Mouse (Mus musculus) left cerebral cortex, postnatal 10 days (tissue): Measurements from ENCODE around the gene Gsdma2. TPM values are rescaled to one million over a fixed set of nuclear protein-coding genes. Genes with fewer than 3 reads are reported as not detected.
"Not testable (repeated sequence)": the region's sequence is repeated elsewhere in the genome, so short reads cannot be mapped to it uniquely, and the experiment has no call there.

Source experiments
- DNase-seq, 2 experiments: peaks; one replicate each; pipeline ENCODE4 v3.0.0; 2021 to 2022; ENCODE audit warnings: low spot score in 2 of 2, mixed read lengths in 1 of 2; ENCODE audit errors: extremely low spot score in 1 of 2
- intact Hi-C: fragments of 180-260 bp; cut with DNase I; formaldehyde crosslinking; loops from one replicate; pipeline ENCODE4 v1.15.1; 2025
- total RNA-seq, 2 experiments: library from RNA; stranded (reverse); gene quantifications; 2 replicates each; pipeline ENCODE4 v1.2.3; 2021

Gene Gsdma2
- total RNA-seq, 2 experiments from 2014 or later = not detected

DNA sequence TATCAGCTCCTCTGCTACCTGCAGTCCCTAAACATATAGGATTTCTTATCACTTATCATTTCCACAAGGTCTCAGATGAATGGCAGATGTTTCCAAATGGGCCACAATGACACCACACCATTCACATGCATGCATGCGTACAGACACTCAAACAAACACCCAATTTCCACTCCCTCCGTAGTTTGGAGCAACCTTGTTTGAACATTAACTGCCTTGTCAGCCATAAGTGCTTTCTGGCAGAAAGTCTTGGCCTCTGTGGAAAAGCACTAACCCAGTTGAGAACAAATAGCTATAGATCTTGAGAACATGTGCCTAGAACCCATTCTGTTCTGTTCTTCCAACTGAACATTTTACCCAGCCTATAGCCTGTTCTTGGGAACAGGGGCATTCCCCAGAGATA, 613 bp upstream of the Gsdma2 start:
- intact Hi-C loops = no loop called here
- no peak for DNase-seq

- DNase-seq = peak in 1 of 2 experiments; percentile 37
- intact Hi-C loops = loop anchor here (5.0 kb wide), 1 partner anchor 48 kb away; no protein-coding TSS in a partner anchor
These were observed 8.5 kb downstream of the Gsdma2 start for GRCm38 (mm10) chr11:98655076-98655475.

- intact Hi-C loops = no loop called here
- DNase-seq = peak; percentile 47 to 61
These were observed 14.0 kb downstream of the Gsdma2 start for GRCm38 (mm10) chr11:98660517-98660916.

GRCm38 (mm10) chr11:98664091-98664490, 17.5 kb downstream of the Gsdma2 start, which contains the start of gene Gsdma:
Gene Gsdma, plus strand, starts transcription at chr11:98664351.
- intact Hi-C loops = no loop called here
- no peak for DNase-seq

GRCm38 (mm10) chr11:98668984-98669383, 22.4 kb downstream of the Gsdma2 start:
- DNase-seq = no peak
- intact Hi-C loops = no loop called here

GRCm38 (mm10) chr11:98671284-98671815, 24.8 kb downstream of the Gsdma2 start:
- DNase-seq = no peak
- intact Hi-C loops = no loop called here

- intact Hi-C loops = no loop called here
- DNase-seq = no peak
These were observed 25.3 kb downstream of the Gsdma2 start for GRCm38 (mm10) chr11:98671857-98672256.

DNA sequence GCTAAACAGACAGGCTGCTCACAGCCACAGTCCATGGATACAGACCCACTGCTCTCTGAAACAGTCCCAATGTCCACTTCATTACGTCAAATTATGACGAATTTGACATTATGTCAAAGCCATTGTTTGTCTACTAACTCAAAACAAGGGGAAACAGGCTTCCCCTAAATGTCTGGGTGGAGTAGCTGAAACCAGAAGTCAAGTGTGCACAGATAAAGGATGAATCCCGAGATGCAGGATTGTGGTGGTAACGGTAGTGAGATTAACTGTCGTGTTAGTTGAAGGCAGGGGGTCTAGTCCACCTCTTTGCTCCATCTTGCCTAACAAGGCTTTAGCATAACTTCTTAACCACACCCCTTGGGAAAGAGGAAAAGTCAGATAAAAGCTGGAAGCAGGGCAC, 25.9 kb downstream of the Gsdma2 start:
- intact Hi-C loops = no loop called here
- DNase-seq = no peak

DNA sequence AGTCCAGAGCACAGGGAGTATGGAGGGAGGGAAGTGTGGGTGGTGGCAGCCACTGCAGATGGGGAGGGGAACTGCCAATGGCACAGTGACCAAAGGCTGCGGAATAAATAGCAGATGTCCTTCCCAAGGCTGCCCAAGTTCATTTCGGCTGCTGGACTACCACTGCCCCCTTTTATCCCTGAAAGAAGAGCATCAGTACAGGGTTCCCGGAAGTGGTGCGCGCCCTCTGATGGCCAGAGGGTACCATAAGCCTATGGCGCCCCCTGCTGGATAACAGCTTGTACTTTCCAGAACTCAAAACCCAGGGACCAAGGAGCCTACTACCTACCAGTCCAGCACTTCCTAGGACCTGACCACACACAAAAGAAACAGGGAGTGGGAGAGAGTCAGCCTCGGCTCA, 26.6 kb downstream of the Gsdma2 start:
- DNase-seq = peak in 1 of 2 experiments; percentile 63
- intact Hi-C loops = not testable (repeated sequence)

DNA sequence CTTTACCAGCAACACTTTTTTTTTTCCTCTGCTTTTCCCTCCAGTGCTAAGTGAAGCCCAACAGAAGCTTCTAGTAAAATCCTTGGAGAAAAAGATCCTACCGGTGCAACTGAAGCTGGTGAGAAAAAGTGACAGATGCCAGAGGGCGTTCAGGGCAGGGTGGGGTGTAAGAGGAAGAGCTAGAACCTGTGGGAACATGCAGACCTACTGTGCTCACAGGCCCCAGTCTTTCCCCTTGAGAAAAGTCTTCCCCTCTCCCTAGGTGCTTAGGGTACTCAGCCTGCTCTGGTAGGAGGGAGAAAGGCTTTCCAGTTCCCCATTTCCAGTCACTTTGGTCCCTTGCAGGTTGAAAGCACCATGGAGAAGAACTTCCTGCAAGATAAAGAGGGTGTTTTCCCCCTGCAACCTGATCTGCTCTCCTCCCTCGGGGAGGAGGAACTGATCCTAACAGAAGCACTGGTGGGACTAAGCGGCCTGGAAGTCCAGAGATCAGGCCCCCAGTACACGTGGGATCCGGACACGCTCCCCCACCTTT, 29.3 kb downstream of the Gsdma2 start:
- DNase-seq = no peak

DNA sequence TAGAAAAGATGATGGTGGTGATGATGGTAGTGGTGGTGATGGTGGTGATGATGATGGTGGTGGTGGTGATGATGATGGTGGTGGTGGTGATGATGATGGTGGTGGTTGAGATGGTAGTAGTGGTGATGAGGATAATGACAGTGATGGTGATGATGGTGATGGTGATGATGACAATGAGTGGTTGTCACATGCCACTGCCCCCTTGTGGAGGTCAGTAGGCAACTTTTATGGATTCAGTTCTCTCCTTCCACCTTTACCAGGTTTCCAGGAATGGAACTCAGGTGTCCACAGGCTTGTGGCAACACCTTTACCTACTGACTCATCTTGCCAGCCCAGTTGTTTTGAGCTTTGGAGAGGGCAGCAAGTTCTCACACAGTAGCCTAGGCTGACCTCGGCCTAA, 33.5 kb downstream of the Gsdma2 start:
- no peak for DNase-seq
- intact Hi-C loops = no loop called here

More for the DNA sequence above, 29.3 kb downstream of the Gsdma2 start:
- intact Hi-C loops = loop anchor here (2.0 kb wide), 1 partner anchor 37 kb away; no protein-coding TSS in a partner anchor

- intact Hi-C loops, DNase-seq: not testable (repeated sequence)
These were observed 34.0 kb downstream of the Gsdma2 start for GRCm38 (mm10) chr11:98680595-98680994.

DNA sequence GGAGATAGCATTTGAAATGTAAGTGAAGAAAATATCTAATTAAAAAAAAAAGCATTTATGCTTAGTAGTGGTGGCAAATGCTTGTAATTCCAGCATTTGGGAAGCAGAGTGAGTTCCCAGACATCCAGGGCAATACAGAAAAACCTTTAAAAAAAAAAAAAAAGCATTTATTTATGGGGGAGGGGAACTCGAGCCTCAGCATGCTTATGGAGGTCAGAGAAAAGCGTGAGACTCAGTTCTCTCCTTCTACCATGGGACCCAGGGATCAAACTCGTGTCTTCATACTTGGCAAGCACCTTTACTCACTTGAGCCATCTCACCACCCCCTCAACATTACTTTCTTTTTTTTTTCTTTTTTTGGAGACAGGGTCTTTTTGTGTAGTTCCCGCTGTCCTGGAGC, 34.6 kb downstream of the Gsdma2 start:
- DNase-seq = no peak
- intact Hi-C loops = no loop called here

- intact Hi-C loops = no loop called here
- DNase-seq = peak; percentile 95 to 96
These were observed 35.5 kb downstream of the Gsdma2 start, which contains the start of gene Psmd3 for GRCm38 (mm10) chr11:98681786-98682745. Gene Psmd3, plus strand, starts transcription at chr11:98682554.

DNA sequence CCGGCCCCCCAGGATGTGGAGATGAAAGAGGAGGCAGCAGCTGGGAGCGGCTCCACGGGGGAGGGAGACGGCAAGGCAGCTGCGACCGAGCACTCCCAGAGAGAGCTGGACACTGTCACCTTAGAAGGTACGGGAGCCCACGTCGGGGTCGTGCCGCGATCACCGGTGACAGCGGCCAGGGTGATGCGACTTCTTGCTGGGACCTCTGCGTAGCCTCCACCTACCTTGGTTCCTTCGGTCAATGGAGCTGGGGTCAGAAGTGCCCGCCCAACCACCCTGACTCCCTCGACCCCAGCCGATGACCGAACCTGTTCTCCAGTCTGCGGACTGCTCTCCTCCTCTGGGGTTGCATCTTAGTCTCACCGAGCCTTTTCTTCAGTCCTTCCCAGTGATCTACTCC, 36.3 kb downstream of the Gsdma2 start:
- no peak for DNase-seq
- intact Hi-C loops = no loop called here

DNA sequence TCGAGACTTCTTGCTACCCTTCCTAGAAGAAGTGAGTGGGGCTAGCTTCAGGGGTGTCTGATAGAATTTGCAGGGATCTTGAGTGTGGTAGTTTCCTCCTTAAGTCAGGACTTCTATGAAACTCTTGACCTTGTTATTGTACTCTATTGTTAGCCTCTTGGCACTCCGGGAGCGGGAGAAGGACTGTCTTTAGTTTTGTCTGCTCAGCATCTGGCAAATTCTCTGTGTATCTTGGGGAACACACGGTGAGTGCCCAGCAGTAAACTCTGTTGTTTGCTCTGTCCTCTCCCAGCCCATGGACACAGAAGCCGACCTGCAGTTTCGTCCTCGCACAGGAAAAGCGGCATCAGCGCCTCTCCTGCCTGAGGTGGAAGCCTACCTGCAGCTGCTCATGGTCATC, 39.1 kb downstream of the Gsdma2 start:
- DNase-seq = no peak
- intact Hi-C loops = no loop called here

DNA sequence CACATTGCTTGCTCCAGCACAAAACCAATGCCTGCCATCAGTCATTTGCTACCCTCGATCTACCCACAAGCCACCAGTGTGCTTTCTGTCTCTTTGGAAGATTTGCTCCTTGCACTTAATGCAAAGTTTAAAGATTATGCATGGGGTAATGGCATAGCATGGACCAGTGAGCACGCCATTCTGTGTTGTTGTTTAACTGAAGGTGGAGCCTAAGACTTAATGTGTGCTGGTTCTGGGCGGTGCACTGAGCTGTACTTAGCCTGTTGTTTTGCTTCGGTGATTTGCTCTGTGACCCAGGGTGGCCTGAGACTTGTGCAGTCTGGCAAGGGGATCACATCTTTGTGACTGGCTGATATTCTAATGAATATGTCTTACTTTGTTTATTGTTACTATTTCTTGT, 40.4 kb downstream of the Gsdma2 start:
- intact Hi-C loops = no loop called here

GRCm38 (mm10) chr11:98688009-98688408, 41.5 kb downstream of the Gsdma2 start:
- intact Hi-C loops = no loop called here
- no peak for DNase-seq

More for the DNA sequence above, 40.4 kb downstream of the Gsdma2 start:
- DNase-seq = no peak

DNA sequence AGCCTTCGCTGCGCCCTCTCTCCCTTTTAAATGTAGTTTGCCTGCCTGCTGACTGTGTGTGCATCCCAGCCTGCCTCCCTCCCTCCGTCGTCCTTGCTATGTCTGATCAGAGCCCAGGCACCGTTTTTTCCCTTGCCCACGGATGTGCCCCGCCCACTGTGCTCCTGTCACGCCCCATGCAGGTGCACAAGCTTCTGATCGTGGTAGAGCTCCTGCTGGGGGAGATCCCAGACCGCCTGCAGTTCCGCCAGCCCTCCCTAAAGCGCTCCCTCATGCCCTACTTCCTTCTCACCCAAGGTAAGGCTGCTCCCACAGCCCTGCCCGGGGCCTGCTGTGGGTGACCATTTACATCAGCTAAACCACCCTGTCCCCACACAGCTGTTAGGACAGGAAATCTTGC, 46.6 kb downstream of the Gsdma2 start:
- intact Hi-C loops = no loop called here
- DNase-seq = peak in 1 of 2 experiments; percentile 32

DNA sequence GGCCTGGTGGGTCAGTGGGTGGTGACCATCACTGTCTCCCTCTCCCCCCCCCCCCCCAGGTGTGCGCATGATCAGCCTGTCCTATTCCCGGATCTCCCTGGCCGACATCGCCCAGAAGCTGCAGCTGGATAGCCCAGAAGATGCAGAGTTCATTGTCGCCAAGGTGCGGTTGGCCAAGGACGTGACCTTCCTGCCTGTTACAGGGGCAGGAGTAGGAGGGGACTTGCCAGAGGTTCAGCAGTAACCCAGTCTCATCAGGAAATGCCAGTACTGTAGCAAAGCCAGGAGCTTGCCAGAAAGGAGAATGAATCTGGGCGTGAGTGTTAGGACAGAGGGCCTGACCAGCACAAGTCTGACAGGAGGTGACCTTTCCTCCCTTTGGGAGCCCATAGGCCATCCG, 47.2 kb downstream of the Gsdma2 start:
- intact Hi-C loops = no loop called here
- DNase-seq = no peak
